Mouse (Mus musculus) right cerebral cortex, postnatal 4 days (tissue): ENCODE results near the gene Plppr2.
A peak's percentile ranks its signal among the peaks of the same experiment; 100 is the strongest.

Experiments used
- DNase-seq: peaks from one replicate; pipeline ENCODE4 v3.0.0-alpha.2; 2022

The Plppr2 gene

DNA sequence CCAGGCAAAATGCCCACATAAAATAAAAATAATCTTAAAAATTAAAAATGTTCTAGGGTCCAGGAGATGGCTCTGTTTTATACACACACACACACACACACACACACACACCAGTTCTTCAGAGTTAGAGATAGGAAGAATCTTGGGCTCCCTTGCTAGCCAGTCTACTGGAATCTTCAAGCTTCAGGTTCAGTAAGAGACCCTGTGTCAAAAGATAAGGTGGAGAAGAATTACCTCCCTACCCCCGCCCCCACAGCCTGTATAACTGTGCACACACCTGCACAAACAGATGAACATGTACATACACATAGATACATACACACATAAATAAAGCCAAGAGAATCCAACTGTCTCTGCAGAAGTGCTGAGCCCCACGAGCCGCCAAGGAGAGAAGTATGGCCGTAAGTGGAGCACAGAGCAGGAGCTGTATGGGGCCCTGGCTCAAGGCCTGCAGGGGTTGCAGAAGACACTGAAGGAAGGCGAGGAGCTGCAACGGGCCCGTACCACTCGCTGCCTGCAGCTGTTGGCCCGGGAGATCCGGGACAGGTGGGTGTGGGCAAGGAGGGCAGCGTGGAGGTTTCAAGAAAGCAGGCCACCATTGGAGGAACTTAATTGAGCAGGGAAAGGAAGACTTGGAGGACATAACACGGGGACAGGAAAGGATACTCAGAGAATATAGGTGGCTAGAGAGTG lies 4.2 kb upstream of the Plppr2 start:
- DNase-seq: no peak

DNA sequence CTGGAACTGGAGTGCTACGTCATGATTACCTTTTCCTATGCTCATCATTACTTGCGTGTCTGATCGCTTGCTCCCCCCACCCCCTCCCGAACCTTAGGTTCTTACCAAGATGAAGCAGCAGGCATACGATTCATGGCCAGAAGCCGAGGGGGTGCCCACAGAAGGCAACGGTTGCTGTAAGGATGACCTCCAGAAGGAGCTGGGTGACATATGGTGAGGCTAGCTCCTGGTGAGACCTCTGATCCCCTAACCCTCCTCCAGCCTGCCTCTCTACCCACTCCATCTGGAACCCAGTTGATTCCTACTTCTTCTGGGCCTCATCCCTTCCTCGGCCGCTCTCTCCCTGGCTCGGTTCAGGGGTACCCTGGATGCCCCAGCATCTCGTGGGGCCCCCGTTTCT lies 2.8 kb upstream of the Plppr2 start:
- DNase-seq: no peak

GRCm38 (mm10) chr9:21935466-21936131 lies 1.2 kb upstream of the Plppr2 start:
- DNase-seq: no peak

DNA sequence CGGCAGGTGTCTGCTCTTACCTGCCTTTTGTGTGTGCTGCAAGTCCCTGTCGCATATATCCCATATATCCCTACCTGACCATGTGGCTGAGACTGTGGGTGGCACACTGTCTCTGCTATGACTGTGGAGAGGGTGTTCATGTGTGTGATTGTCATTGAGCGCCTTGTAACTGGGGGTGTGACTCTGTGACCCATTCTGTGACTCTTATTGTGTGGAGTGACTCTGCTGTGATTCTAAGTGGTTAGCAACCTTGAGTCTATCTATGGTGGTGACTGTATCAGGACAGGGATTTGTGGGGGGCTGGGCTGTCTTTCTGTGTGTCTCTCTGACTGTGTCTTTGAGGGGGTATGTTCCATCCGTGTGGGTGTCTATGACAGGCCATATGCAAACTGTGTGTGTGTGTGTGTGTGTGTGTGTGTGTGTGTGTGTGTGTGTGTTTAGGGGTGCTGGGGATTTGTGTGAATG lies 910 bp downstream of the Plppr2 start:
- no peak for DNase-seq

DNA sequence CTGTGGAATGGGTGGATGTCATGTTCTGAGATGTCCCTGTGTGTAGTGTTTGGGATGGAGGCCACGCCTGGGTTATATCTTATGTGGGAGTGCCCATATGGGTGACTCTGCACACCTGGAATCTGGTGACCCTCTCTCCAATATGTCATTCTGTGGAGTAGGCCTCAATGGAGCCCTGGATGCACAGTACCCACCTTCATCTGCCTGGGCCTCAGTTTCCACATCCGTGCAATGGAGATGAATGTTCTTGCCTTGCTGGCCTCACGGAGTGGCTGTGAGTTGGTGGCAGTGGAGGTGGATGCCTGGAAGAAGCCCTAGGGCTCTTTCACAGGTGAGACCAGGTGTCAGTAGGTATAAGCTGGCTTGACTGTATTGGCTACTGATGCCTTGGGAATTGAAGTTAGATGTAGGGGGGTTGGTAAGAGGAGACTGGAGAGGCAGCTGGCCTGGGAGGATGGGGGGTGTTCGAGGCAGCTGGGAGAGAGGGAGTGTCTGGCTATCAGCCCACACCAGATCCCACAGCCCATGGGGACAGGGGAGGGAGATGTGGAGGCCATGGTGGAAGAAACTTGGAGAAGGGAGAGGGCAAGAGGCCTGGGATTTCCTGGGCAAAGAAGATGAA lies 1.5 kb downstream of the Plppr2 start:
- no peak for DNase-seq

DNA sequence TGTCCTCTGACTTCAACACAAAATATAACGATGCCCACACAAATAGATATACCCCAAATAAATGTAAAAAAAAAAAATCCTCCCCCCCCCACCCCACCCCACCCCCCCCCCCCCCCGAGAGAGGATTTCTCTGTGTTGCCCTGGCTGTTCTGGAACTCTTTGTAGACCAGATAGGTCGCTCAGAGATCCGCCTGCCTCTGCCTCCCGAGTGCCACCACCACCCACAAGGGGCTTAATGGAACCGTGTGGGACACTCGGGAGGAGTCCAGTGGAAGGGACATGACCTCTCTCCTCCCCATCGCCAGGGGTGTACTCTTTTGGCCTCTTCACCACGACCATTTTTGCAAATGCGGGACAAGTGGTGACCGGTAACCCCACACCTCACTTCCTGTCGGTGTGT lies 6.2 kb downstream of the Plppr2 start:
- DNase-seq: no peak

- DNase-seq: no peak
Measured at GRCm38 (mm10) chr9:21943638-21944037, 6.8 kb downstream of the Plppr2 start.

DNA sequence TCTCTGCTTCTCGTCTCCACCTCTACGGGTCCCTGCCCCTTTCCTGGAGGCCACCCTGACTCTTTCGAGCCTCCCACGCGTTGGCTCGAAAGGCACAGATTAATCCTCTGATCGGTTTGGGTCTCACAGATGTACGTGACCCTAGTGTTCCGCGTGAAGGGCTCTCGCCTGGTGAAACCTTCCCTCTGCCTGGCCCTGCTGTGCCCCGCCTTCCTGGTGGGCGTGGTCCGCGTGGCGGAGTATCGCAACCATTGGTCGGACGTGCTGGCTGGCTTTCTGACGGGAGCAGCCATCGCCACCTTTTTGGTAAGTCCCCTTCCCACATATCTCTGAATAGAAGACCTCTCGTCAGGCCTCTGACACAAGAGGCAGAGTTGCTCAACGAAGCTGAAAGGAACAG lies 7.4 kb downstream of the Plppr2 start:
- DNase-seq: no peak

- no peak for DNase-seq
Measured at GRCm38 (mm10) chr9:21947540-21948130, 10.8 kb downstream of the Plppr2 start.

DNA sequence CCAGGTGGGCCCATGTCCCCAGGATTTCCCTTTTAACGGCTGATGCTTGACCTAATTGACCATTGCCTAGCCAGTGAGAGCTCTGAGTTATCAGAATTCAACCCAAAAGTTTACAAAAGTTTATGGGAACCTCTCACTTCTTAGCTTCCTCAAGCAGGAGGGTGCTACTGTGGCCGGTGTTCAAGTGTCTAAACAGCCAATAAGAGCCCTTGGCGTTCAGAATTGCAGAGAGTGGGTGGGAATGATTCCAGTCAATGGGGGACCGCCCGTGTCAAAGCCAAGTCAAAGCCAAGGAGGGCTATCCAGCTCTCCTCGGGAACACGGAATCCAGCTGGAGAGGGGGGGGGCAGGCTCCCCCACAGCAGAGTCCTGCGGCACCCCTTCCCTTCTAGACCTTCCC lies 11.3 kb downstream of the Plppr2 start:
- DNase-seq: no peak

DNA sequence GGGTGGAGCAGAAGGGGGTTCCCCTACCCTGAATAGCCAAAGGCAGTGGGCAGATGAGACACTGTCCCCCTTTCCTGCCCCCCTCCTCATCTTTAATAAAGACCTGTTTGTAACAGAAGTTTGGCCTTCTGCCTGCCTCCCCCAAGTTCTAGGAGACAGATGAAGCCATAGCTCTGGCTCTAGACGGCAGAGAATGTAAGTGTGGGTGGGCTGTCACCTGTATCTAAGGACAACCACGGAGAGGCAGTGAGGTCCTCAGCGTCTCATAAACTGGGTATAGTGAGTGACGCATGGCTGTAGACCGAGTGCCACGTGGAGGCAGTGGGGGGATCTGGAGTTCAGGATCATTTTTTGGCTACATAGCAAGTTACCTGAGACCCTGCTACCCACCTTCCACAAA lies 12.0 kb downstream of the Plppr2 start:
- no peak for DNase-seq

DNA sequence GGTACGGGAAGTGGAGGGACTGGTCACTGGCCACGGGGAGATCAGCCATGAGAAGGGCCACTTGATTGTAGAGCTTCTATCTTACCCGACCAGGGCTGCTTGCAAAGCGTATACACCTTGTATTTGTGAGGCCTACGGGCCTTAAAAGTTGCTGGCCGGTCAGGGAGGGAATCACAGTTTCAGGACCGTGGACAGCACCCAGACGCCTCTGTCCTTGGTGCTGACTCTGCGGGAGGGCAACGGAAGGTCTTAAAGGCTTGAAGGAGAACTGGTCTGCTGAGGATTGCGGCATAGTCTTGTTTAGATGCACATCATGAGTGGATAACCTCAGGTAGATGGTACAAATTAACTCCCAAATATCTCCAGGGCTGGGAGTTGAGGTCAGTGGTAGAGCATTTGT lies 13.5 kb downstream of the Plppr2 start:
- peak; percentile 40 for DNase-seq

DNA sequence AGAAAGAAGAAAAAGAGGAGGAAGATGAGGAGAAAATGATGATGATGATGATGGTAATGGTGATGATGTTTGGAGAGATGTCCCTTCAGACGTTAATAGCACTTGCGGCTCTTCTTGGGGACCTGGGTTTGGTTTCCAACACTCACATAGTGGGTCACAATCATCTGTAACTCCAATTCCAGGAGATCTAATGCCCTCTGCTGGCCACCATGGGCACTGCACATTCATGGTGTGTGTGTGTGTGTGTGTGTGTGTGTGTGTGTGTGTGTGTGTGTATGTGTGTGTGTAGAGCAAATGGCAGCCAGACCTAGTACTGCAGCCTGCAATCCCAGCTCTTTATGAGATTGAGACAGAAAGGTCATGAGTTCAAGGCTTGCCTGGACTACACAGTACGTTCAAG lies 15.1 kb downstream of the Plppr2 start:
- no peak for DNase-seq

DNA sequence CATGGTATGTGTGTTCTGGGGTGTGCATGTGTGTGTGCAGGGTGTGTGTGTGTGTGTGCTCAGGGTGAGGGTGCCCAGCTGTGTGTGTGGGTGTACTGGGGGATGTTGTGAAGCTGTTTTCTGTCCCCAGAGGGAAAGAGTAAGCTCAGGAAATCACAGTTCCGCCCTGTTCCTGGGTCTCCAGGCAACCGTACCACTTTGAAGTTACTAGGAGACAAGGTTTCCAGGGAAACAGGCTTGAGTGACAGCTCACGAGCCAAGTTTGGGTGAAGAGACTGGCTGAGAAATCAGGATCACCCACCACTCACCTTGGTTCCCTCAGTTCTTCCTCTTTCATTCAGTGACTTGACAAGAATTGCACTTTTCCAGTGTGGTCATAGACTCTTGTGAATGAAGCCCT lies 16.8 kb downstream of the Plppr2 start:
- peak; percentile 51 for DNase-seq

GRCm38 (mm10) chr9:21954635-21955034 lies 17.8 kb downstream of the Plppr2 start:
- no peak for DNase-seq

GRCm38 (mm10) chr9:21955225-21955569 lies 18.4 kb downstream of the Plppr2 start:
- DNase-seq: no peak

DNA sequence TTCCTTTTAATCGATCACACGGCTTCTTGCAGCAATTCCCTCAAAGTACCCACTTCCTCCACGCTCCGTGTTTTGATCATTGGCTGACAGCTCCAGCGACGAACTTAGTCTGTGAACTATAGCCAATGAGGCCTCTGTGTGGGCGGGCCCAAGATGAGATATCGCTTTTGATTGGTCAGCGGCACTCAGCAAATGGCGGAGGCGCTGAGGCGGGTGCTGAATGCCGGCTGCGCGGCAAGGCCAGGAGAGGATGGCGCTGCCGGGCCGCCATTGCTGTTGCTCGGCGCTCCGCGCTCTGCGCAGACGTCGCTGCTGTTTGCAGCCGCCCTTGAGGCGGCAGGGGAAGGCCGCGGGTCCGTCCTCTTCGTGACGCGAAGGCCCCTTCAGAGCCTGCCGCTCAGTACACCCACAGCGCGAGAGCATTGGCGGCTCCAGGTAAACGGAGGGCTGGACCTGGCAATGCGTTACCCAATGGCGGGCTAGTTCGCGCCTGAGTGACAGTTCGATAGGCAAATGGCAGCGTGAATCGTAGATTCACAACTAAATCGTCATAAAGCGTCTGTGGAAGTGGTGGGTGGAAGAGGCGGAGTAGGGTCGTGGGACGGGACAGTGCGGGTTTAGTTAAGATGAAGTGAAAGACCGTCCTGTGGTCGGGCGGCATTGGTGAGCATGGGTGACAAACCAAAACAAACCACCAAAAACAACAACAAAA lies 18.9 kb downstream of the Plppr2 start, which contains the start of gene Swsap1:
TSS of gene Swsap1 (plus strand) at position 186 of the 712 bp plus-strand sequence.
- peak; percentile 96 for DNase-seq

- DNase-seq: no peak
Measured at GRCm38 (mm10) chr9:21958372-21958771, 21.5 kb downstream of the Plppr2 start.

GRCm38 (mm10) chr9:21959244-21959643 lies 22.4 kb downstream of the Plppr2 start:
- DNase-seq: no peak

DNA sequence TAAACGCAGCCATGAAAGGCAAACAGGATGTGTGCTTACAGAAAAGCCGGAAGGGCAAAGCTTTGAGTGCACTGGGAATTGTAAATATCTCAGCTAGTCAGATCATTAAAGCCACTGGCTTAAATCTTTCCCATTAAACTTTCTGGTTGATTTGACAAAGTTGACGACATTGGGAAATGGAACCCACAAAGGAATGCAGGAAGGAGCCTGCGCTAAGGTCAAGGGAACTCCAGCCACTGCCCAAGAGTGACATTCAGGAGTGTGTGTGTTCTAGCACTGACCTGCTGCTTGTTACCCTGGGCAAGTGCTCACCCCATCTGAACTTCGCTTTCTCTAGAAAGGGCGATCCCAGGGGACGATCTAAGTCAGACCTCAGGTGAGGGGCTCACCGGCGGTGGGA lies 23.3 kb downstream of the Plppr2 start:
- DNase-seq: no peak

DNA sequence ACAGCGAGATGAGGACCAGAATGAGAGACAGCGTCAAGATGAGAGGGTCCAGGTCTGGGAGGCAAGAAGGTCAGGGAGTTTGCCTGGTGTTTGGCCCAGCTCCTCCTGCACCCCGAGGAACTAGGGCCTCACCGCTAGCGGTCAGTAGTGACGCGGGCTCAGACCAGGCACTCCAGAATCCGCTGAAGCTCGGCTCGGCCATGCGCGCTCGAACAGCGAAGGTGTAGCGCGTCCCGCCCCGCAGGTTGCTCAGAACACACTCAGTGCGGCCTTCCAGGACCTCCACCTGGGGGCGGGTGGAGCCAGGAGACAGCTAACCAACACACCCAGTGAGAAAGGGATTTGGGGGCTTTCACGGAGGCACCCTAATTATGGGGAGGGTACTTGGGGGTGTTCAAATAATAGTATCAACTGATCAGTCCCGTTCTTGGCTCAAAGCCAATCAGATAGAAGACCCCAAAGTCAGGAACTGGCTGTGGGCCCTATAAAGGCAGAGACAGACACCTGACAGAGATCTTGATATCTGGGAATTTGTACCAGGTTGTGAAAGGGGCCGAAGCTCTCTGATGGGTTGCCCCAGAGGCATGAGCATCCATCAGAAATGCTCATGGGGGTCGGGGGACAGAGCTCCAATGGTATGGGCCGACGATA lies 23.9 kb downstream of the Plppr2 start:
- DNase-seq: no peak

- DNase-seq: no peak
Measured at GRCm38 (mm10) chr9:21961366-21961980, 24.6 kb downstream of the Plppr2 start.
